Mouse (Mus musculus) bone marrow macrophage, adult 2 months (primary cell): ENCODE data around the gene Gm21985.

Source experiments
- CTCF ChIP-seq: IDR thresholded peaks from 2 replicates; pipeline ENCODE4 v1.5.1; 2012; ENCODE audit warnings: low read depth, mild to moderate bottlenecking, low read length, moderate library complexity
- POLR2A ChIP-seq: IDR thresholded peaks from 2 replicates; pipeline ENCODE4 v1.6.1; 2012; ENCODE audit warnings: mild to moderate bottlenecking, low read depth, low read length, borderline replicate concordance

DNA sequence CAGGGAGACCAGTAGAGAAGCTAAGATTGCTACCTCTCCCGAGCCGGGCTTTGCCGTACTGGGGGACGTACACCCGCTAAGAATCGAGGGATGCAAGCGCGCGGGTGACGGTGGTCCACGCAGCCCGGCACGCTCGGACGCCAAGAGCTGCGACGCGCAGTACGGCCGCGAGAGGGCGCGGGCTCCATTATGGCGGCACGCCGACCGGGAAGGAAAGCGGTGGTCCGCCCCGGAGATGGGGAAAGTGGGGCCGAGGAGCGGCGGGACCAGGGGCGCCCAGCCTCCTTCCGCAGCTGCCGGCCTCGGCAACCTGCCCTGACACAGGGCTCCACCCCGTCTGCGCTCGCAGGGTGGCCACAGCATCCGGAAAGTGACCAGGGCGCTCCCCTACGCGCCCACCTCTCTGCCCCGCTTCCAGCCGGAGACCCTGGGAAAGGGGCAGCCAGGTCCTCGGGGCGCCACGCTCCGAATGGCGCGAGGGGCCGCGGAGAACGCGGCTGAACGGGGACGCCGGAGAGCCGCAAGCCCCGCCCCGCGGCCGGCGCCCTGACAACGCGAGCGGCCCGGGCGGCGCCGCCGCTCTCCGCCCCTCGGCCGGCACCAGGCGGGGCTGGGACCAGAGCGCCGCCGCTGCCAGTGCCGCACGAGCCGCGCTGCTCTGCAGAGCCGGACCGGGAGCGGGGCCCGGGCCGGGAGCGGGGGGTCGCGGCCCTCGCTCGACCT, 26.7 kb upstream of the Gm21985 start, which contains the start of gene Lpcat4:
- no peak for TF ChIP-seq POLR2A
- TF ChIP-seq CTCF, result peak; percentile 62
